Mouse (Mus musculus) NIH3T3 (cell line): ENCODE results near the gene Exoc4.

Source experiments
- DNase-seq: peaks from one replicate; pipeline ENCODE4 v3.0.0-alpha.2; 2012; ENCODE audit warnings: low read depth

Gene Exoc4

GRCm38 (mm10) chr6:33869251-33869650, 620.4 kb downstream of the Exoc4 start:
- DNase-seq: peak; percentile 78

DNA sequence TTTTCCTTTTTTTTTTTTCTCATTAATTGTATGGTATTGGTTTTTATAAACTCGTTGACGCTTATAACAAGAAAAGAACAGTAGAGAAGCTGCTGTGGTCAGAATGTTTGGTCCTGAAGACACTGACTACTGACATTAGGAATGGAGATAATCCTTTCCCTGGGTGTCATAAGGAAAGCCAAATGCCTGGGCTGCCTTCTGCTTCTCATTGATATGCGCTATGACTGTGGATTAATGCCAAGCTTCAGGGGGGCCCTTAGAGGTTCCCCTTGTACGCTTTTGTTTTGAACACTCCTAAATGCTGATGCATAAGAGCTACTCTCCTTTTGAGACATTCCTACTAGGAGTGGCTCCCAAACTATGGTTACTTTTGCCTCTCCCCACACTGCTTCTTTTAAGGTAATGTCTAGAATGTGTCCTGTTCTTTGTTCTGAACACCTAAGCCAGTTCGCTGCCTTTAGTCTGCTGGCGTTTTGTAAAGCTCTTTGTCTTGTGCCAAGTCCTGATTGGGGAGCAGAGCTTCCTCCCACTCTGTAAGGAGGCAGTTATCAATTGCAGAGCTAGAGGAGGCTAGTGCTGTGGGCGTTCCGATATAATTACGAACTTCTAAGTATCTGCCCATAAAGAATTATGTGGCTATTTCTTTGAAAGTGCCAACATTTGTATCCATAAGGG, 621.7 kb downstream of the Exoc4 start:
- DNase-seq: peak; percentile 51

DNA sequence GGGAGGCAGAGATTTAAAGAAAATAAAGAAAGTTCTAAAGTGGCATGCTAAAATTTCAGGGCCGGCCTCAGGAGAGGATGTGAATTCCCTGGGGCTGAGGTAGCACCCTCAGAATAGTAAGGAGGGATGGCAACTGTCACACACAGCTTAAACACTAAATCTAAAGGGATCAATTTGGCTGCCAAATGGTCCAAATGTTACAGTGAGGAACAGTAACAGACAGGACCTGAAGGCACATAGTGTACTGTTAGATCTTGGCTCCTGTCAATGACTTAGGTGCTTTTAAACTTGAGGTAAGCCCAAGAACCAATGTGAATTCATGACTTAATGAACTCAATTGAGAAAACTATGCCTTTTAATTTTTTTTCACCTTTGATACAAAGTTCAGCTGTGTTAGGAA, 622.4 kb downstream of the Exoc4 start:
- no peak for DNase-seq

- DNase-seq: no peak
These were observed 623.3 kb downstream of the Exoc4 start for GRCm38 (mm10) chr6:33872192-33872591.

GRCm38 (mm10) chr6:33873000-33873399, 624.1 kb downstream of the Exoc4 start:
- no peak for DNase-seq

DNA sequence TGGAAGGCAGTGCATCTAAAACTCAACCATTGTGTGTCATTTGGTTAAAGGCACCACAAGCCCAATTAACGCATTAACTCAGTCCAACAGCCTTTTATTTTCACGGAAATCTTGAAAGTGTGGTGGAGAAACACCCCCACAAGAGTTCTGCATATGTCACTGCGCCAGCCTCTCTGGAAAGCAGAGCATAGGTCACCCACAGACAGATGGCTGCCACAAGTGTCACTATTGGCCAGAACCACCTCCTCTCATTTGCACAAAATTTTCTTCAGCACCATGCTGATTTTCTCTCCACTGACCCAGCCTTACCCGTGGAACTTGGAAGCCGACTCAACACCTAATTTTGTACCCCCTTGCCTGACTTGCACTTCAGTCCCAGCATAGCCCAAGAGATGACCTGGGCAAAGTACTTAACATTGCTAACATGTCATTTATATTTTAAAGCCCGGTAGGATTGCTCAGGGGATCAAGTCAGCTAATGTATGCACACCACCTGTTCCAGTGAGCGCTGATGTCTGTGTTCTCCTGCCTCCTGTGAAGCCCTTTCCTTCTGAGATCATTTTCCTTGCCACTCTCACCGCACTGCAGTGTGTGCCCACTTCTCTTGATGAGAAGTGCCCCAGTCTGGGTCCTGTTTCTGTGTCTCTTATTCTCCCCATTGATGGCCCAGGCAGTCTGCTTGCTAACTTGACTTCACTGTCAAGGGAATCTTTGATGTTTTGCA, 625.6 kb downstream of the Exoc4 start:
- DNase-seq: no peak

DNA sequence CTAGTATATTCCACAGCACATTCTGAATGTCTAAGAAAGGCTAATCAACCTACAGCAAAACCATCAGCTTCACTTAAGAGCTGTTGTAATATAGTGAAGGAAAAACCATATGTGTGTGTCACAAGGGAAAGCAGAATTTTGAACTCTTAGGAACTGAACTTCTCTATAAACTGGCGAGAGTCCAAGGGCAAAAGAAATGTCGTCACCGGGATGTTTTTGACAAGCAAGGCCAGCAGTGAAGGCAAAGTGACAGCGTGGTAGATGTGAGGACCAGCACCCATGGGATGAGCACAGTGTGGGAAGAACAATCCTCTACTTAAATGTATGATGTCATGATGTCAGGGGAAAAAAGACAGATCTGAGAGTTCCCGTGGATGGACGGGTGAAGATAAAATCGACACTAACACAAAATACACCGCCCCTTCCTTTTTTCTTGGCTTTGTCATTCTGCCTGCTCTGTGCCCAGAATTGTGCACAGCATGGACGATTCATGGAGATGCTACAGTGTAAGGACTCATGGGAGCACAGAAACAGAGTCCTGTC, 635.3 kb downstream of the Exoc4 start:
- no peak for DNase-seq

DNA sequence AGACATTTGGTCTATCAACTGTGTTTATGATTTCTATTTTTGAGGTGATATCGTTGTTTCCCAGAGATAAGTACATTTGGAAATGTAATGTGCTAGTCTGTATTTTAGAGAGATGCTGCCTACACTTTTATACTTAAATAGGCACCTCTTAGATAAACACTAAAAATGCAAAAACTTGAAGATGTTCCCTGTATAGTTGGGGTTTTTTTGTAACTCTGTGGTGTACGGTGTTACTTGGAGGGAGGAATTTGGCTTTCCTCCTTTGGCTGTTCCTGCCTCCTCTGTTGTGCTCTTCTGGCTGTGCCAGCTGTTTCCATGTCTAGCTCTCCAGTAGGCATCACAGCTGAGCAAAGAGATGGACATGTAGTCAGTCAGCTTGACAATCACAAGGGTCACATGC, 638.1 kb downstream of the Exoc4 start:
- no peak for DNase-seq

GRCm38 (mm10) chr6:33890926-33891325, 642.0 kb downstream of the Exoc4 start:
- DNase-seq: no peak

DNA sequence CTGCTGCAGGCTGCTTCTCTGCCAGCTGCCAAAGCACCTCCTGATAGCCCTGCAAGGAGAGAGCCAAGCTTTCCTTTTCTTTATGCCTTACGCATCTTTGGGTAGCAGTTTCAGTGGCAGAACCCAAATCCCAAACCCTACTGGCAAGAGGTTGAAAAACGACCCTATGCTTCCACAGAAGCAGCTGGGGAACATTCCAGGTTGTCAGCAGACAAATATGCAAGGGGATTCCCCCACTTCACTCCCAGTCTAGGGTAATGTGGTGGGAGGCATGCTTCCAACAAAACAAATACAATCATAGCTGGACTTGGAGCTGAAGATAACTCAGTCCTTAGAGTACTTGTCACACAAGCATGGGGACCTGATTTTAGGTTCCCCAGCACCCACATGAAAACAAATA, 643.3 kb downstream of the Exoc4 start:
- DNase-seq: peak; percentile 78

DNA sequence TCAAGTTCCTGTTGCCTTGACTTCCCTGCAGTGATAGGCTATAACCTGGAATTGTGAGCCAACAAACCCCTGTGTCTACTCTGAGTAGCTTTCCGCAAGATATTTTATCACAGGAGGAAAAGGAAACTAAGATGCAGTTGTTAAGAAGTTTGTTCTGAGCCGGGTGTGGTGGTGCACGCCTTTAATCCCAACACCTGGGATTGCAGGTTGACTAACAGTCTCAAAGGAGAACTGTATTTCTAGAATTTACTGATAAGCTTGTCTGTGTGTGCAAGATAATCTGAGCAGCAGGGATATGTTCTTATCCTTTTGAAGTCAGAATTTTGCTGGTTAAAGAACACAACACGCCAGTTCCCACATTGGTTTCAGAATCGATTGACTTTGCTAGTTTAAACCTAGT, 651.1 kb downstream of the Exoc4 start:
- no peak for DNase-seq

DNA sequence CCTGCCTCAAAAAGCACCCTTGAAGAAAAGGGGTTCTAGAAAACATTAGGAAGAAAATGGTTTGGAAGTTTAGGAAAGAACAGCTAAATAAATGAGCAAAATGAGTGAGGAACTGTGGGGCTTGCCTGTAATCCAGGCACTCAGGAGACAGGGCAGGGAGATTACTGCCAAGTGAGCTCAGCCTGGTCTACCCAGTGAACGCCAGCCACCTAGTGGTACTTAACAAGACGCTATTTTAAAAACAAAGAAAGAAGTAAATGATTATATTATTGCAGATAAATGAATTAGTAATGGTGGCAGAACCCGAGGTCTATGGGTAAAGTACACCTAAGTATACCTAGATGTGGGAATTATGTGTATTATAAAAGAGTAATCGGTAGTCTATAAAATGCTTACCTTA, 651.7 kb downstream of the Exoc4 start:
- DNase-seq: no peak

GRCm38 (mm10) chr6:33905099-33905498, 656.2 kb downstream of the Exoc4 start:
- DNase-seq: no peak

- DNase-seq: peak; percentile 51
These were observed 661.8 kb downstream of the Exoc4 start for GRCm38 (mm10) chr6:33910671-33911070.

GRCm38 (mm10) chr6:33913072-33913471, 664.2 kb downstream of the Exoc4 start:
- no peak for DNase-seq

- no peak for DNase-seq
These were observed 664.6 kb downstream of the Exoc4 start for GRCm38 (mm10) chr6:33913486-33913885.

- DNase-seq: no peak
These were observed 665.1 kb downstream of the Exoc4 start for GRCm38 (mm10) chr6:33913964-33914363.

DNA sequence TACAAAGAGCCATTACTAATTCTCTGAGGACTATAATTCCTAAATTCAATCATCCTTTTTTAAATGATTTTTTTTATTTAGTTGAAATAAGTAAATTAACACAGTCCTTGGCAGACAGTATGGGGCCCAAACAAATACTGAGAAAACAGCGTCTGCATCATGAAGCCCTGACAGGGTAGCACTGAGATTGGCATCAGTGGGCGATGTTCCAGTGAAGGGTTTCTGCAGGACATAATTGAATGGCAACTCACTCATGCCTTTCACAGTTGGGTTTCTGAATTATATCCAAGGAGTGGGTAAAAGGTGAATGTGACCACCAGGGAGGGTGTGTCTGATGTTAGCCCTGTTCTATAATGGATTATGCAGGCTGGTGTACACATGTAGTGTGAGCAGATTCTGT, 674.7 kb downstream of the Exoc4 start:
- no peak for DNase-seq

GRCm38 (mm10) chr6:33924888-33925287, 676.0 kb downstream of the Exoc4 start:
- DNase-seq: no peak

GRCm38 (mm10) chr6:33929342-33930086, 680.6 kb downstream of the Exoc4 start:
- peak; percentile 93 for DNase-seq

GRCm38 (mm10) chr6:33930087-33930945, 681.4 kb downstream of the Exoc4 start:
- no peak for DNase-seq

DNA sequence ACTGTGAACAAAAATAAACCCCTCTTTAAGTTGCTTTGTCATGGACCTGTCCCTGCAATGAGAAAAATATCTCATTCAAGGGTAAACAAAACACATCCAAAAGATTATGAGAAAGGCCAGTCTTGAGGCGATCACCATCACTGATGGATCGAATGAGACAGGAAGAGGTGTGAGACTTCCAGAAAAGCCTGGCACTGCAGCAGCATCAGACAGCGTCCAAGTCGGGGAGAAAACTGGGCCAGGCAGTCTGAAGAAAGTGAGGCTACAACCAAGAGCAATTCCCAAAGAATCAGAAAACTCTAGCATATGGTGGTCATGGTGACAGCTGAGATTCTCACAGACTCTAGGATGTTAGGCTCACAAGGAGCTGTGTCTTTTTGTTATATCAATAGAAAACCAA, 689.0 kb downstream of the Exoc4 start:
- no peak for DNase-seq
